Mouse (Mus musculus) C2C12 (cell line): ENCODE measurements at regions not wholly inside any gene's neighbourhood (a gene's known extent, or its start where the extent isn't known, plus 50 kb on each side); places are given as distances from the start of the nearest gene placed in this dataset.

Experiments used
- H3K27me3 ChIP-seq: one replicate; pipeline ENCODE4 v1.6.1; 2011; ENCODE audit not compliant: control insufficient read depth, insufficient read depth, insufficient read length
- H3K36me3 ChIP-seq: one replicate; pipeline ENCODE4 v1.6.1; 2011; ENCODE audit not compliant: control insufficient read depth, insufficient read depth
- H3K4me3 ChIP-seq: one replicate; pipeline ENCODE4 v1.5.1; 2011; ENCODE audit warnings: mild to moderate bottlenecking, control low read depth; ENCODE audit not compliant: poor library complexity, insufficient read depth, severe bottlenecking
- H3K79me2 ChIP-seq: one replicate; pipeline ENCODE4 v1.6.1; 2011; ENCODE audit not compliant: control insufficient read depth, insufficient read depth
- H3K79me3 ChIP-seq: one replicate; pipeline ENCODE4 v1.6.1; 2011; ENCODE audit warnings: low read depth, control low read depth
- H3ac ChIP-seq: one replicate; pipeline ENCODE3; 2011; ENCODE audit warnings: low read depth; ENCODE audit not compliant: control insufficient read depth, insufficient read length
- CEBPB ChIP-seq: IDR thresholded peaks from one replicate; pipeline ENCODE4 v1.6.1; 2011; ENCODE audit warnings: low read depth, mild to moderate bottlenecking, control low read depth, moderate library complexity
- CTCF ChIP-seq: IDR thresholded peaks from one replicate; pipeline ENCODE4 v1.5.1; 2011; ENCODE audit not compliant: control insufficient read depth, insufficient read depth, insufficient read length
- FOSL1 ChIP-seq: IDR thresholded peaks from one replicate; pipeline ENCODE4 v1.8.0; 2011; ENCODE audit warnings: mild to moderate bottlenecking, low read length; ENCODE audit not compliant: poor library complexity, insufficient read depth, severe bottlenecking
- MAX ChIP-seq: IDR thresholded peaks from one replicate; pipeline ENCODE4 v1.6.1; 2011; ENCODE audit warnings: mild to moderate bottlenecking, control low read depth
- MYOD1 ChIP-seq: IDR thresholded peaks from one replicate; pipeline ENCODE4 v1.6.1; 2011; ENCODE audit warnings: low read depth; ENCODE audit not compliant: control insufficient read depth, insufficient read length
- MYOG ChIP-seq: IDR thresholded peaks from one replicate; pipeline ENCODE4 v1.6.1; 2011; ENCODE audit not compliant: control insufficient read depth, insufficient read length; ENCODE audit errors: extremely low read depth
- USF1 ChIP-seq: IDR thresholded peaks from one replicate; pipeline ENCODE4 v1.6.1; 2011; ENCODE audit warnings: low read depth, mild to moderate bottlenecking, control low read depth, moderate library complexity

DNA sequence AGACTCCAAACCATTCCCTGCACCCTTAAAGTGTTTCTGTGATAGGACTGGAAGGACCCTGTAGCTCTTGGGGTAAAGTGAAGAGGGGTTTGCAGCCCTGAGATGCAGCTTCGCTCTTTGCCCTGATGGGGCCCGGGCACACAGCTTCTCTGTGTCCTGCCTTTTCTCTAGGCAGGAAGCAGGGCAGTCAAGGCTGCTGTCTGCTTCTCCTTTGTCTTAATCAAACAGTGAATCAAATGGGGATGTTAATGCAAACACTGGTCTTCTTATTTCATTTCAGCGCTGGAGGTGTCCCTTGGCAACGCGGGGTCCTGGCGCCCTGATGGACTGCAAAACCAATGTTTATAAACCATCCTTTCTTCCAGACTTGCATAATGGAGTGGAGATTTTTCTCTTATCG is 200.6 kb upstream of the Tle4 start:
- no peaks in the 10 kb centered on the region for H3K79me3 ChIP-seq
- no peak overlapping the region for H3ac ChIP-seq
- no peaks in the 10 kb centered on the region for H3K36me3 ChIP-seq
- TF ChIP-seq MYOD1, result no peak
- TF ChIP-seq USF1, result no peak
- no peak for TF ChIP-seq FOSL1
- TF ChIP-seq CTCF, result no peak
- no peak for TF ChIP-seq CEBPB
- TF ChIP-seq MAX, result no peak
- no peak for TF ChIP-seq MYOG
- H3K27me3 ChIP-seq, result no peaks in the 10 kb centered on the region
- H3K79me2 ChIP-seq, result no peaks in the 10 kb centered on the region
- H3K4me3 ChIP-seq, result no peak overlapping the region

DNA sequence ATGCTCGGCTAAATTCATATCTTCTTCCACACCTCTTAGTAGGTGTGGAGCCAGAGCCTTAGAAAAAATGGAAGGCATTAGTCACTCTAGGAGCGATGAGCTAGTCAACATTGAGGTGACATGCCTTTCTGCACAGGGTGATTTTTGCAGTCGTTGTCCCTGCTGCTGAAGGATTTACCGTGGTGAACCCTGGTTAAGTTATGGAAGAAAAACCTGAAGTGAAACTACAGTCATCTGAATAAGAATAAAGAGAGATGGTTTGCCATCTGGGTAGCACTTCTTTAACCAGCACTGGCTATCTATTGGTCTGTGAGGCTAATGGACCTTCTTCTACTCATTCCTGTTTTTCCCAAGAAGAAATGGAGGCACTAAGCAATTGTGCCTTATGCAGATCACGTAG is 198.1 kb upstream of the Tle4 start:
- Histone ChIP-seq H3K4me3 (no peak overlapping the region), H3K79me2 (no peaks in the 10 kb centered on the region), H3K27me3 (no peaks in the 10 kb centered on the region), H3ac (no peak overlapping the region), H3K79me3 (no peaks in the 10 kb centered on the region), H3K36me3 (no peaks in the 10 kb centered on the region)
- TF ChIP-seq FOSL1, result no peak
- no peak for TF ChIP-seq USF1
- no peak for TF ChIP-seq MAX
- no peak for TF ChIP-seq CTCF
- no peak for TF ChIP-seq MYOG
- TF ChIP-seq CEBPB, result no peak
- no peak for TF ChIP-seq MYOD1

DNA sequence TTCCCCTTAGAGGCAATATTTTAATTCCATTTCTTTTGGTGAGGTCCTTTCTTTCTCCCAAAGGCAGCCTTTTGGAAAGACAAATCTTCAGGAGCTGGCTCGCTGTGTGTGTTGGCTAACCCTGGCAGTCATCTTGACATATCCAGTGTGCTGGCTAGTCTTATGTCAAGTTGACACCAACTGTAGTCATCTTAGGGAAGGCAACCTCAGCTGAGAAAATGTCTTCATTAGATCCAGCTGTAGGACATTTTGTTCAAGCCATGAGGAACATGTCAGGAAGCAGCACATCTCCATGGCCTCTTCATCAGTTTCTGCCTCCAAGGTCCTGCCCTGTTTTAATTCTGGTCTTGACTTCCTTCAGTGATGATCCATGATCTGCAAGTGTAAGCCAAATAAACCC is 192.1 kb upstream of the Tle4 start:
- Histone ChIP-seq H3K27me3 (no peaks in the 10 kb centered on the region), H3K79me3 (no peaks in the 10 kb centered on the region), H3K36me3 (no peaks in the 10 kb centered on the region), H3ac (no peak overlapping the region), H3K79me2 (no peaks in the 10 kb centered on the region), H3K4me3 (no peak overlapping the region)
- TF ChIP-seq USF1, result no peak
- no peak for TF ChIP-seq MYOG
- no peak for TF ChIP-seq MAX
- TF ChIP-seq CTCF, result no peak
- no peak for TF ChIP-seq FOSL1
- TF ChIP-seq MYOD1, result no peak
- TF ChIP-seq CEBPB, result no peak

DNA sequence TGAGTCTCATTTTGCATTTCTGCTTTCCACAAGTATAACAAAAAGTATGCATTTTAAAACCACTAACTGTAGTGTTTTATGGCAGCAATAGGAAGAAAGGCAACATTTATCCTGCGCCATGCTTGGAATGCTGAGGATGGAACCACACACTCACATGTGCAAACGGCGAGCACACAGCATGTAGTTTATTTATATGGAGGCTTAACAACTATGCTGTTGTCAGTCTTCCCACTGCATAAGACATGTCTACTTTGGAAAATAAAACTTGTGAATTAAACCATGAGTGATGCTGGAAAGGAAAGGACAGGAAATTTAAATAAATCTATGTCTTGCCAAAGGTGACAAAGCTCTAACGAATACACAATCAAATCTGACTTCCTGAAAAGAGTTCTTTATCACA is 190.8 kb upstream of the Tle4 start:
- H3ac ChIP-seq, result no peak overlapping the region
- H3K79me2 ChIP-seq, result no peaks in the 10 kb centered on the region
- H3K4me3 ChIP-seq, result no peak overlapping the region
- TF ChIP-seq CEBPB (no peak), FOSL1 (no peak), USF1 (no peak)
- no peaks in the 10 kb centered on the region for H3K36me3 ChIP-seq
- H3K27me3 ChIP-seq, result no peaks in the 10 kb centered on the region
- H3K79me3 ChIP-seq, result no peaks in the 10 kb centered on the region

DNA sequence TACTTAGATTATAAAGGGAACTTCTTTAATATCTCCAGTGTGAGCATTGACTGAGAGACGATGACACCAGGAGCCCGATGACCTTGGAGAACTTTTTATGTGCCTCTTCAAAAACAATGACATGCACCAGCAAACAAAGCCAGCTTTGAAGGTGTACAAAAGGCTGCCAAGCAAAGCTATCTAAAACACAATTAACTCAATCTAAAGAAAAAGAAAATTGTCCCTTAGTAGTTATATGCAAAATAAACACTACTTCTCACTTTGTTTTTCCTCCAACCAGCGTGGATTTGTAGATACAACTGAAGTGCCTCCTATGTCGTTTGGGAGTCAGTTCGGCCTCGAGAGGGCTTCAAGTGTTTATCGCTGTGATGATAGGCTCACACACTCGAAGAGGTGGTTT is 189.0 kb upstream of the Tle4 start:
- no peaks in the 10 kb centered on the region for H3K36me3 ChIP-seq
- no peak overlapping the region for H3K4me3 ChIP-seq
- TF ChIP-seq FOSL1 (no peak), CEBPB (no peak), USF1 (no peak), MYOD1 (no peak), MAX (no peak), MYOG (no peak), CTCF (no peak)
- H3K27me3 ChIP-seq, result no peaks in the 10 kb centered on the region
- H3K79me3 ChIP-seq, result no peaks in the 10 kb centered on the region
- H3ac ChIP-seq, result no peak overlapping the region
- H3K79me2 ChIP-seq, result no peaks in the 10 kb centered on the region

DNA sequence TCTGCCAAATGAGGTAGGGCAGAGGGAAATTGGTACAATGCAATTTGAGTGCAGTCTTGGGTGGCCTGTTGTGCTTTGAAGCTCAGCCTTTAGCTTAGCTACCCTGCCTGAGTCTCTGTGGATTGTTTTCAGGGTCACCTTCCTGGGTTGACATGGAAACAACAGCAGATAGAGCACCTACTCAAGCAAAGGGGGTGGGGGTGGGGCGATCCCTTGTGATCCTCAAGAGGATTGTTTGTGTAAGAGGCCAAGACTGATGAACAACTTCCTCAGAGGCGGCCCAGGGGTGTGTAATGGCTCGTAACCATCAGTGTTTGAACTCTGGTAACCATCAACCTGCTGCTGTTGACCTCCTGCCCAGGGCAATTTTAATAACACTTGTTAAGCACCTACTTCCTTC is 187.8 kb upstream of the Tle4 start:
- Histone ChIP-seq H3K79me2 (no peaks in the 10 kb centered on the region), H3K36me3 (no peaks in the 10 kb centered on the region), H3K79me3 (no peaks in the 10 kb centered on the region), H3ac (no peak overlapping the region), H3K4me3 (no peak overlapping the region), H3K27me3 (no peaks in the 10 kb centered on the region)
- no peak for TF ChIP-seq MAX
- no peak for TF ChIP-seq USF1
- TF ChIP-seq FOSL1, result no peak

DNA sequence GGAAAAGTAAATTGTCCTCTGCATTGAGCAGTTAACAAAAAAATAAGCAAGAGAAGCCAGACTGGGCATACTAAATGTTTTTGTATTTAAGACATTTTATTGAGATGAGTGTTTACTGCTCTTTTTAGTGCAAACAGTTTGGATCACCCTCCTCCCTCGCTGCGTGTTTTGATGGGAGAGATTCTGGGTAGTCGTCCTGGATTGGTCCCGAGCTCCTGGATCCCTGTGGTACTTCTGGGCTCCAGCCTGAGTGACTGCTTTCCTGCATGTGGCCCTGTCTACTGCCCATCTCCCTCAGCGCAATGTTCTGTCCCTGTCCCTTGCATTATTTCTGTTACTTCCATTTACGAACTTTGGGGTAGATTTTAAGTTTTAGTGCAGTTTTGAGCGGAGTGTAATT is 179.9 kb upstream of the Tle4 start:
- H3K79me2 ChIP-seq, result no peaks in the 10 kb centered on the region

More for the DNA sequence above, 179.9 kb upstream of the Tle4 start:
- no peak for TF ChIP-seq MYOG
- no peak for TF ChIP-seq MYOD1
- TF ChIP-seq FOSL1, result no peak
- TF ChIP-seq CEBPB, result no peak
- TF ChIP-seq MAX, result no peak
- no peak for TF ChIP-seq USF1
- TF ChIP-seq CTCF, result no peak
- Histone ChIP-seq H3K79me3 (no peaks in the 10 kb centered on the region), H3K27me3 (no peaks in the 10 kb centered on the region), H3ac (no peak overlapping the region), H3K4me3 (no peak overlapping the region), H3K36me3 (no peaks in the 10 kb centered on the region)
